Mouse (Mus musculus): Measurements from ENCODE around the gene Ahr.

- TF ChIP-seq POLR2A (IDR thresholded peaks at IDR 0.05; ENCODE audit: control insufficient read depth in 1 of 2, insufficient read depth in 1 of 2, low read depth in 1 of 2, low read length in 2 of 2, poor library complexity in 1 of 2) (no peak), TBP (IDR thresholded peaks at IDR 0.05; ENCODE audit: low read depth, low read length) (no peak), CTCF (IDR thresholded peaks at IDR 0.05 in 2 of 3, conservative IDR thresholded peaks at IDR 0.05 in 1 of 3; ENCODE audit: control insufficient read depth in 1 of 3, insufficient read depth in 1 of 3, low read depth in 2 of 3, low read length in 3 of 3, poor library complexity in 1 of 3, severe bottlenecking in 1 of 3) (no peak), MEF2A (IDR thresholded peaks at IDR 0.05; ENCODE audit: extremely low read depth, insufficient replicate concordance, low read depth, low read length, poor library complexity, severe bottlenecking) (no peak), MXI1 (IDR thresholded peaks at IDR 0.05; ENCODE audit: low read depth, low read length) (no peak), POLR2AphosphoS2 (IDR thresholded peaks at IDR 0.05; ENCODE audit: low read length) (no peak), GATA1 (IDR thresholded peaks at IDR 0.05; ENCODE audit: low read depth, low read length) (no peak), EP300 (IDR thresholded peaks at IDR 0.05; ENCODE audit: low read depth in 1 of 2, low read length in 2 of 2) (no peak)
Measured at GRCm38 (mm10) chr12:35542836-35543235, 8.0 kb upstream of the Ahr start.

All from MEL (cell line).